Mouse (Mus musculus): ENCODE data around the gene Dalrd3.
A peak's percentile ranks its signal among the peaks of the same experiment; 100 is the strongest.
"Not testable (repeated sequence)": the region's sequence is repeated elsewhere in the genome, so short reads cannot be mapped to it uniquely, and the experiment has no call there.

Dalrd3 gene

DNA sequence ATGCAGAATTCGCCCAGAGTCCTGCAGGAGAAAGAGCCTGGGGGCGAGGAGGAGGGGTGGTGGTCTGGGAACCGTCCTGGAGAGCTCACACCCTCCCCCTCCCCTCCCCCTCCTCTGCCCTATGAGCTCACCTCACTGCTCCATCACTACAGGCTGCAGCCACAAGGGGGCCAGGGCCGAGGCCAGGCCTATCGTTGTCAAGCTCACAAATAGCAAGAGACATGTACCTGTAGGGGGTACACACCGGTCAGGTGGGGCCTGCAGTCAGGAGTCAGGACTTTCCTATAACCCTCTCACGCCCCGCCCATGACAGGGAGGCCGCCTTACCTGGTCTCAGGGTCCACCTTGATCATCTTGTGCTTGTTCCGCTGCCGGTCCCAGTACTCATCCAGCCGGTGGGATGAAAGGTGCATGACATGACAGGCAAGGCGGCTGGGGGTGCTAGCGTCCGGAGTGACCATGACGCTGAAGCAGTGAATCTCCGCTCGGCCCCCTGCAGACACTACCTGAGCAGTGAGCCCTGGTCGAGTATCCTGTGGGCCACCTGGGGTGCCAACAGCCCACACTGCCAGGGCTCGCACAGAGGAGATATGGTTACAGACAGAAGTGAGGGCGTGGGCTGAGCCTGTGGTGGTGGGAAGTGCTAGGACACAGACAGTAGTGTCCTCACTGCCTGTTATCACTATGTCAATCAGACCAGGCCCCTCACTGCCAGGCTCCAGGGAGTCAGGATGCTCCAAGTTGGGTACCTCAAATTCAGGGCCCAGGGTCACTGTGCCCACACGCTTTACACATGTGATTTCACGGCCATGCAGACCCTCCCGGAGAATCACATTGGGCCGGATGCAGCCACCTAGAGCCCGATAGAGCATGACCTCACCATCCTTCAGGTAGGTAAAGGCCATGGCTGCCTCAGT lies 4.3 kb downstream of the Dalrd3 start:
- DNase-seq, result peak; percentile 89

DNA sequence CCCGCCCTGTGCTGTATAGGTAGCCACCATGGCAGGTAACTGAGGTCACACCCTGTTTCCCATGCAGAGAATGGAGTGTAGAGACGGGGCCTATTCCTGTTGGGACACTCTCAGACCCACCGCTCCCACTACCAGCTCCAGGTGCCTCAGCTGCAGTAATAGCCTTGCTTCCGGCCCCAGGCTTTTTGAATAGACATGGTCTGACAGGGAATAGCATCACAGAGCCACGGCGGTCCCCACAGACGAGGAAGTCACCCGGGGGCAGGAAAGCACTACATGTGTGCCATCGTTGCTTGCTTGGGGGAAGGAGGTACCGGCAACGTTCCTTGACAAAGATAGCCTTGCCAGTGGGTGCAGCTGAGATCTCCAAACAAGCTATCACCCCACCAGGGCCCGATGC lies 5.2 kb downstream of the Dalrd3 start:
- no peak for DNase-seq

DNA sequence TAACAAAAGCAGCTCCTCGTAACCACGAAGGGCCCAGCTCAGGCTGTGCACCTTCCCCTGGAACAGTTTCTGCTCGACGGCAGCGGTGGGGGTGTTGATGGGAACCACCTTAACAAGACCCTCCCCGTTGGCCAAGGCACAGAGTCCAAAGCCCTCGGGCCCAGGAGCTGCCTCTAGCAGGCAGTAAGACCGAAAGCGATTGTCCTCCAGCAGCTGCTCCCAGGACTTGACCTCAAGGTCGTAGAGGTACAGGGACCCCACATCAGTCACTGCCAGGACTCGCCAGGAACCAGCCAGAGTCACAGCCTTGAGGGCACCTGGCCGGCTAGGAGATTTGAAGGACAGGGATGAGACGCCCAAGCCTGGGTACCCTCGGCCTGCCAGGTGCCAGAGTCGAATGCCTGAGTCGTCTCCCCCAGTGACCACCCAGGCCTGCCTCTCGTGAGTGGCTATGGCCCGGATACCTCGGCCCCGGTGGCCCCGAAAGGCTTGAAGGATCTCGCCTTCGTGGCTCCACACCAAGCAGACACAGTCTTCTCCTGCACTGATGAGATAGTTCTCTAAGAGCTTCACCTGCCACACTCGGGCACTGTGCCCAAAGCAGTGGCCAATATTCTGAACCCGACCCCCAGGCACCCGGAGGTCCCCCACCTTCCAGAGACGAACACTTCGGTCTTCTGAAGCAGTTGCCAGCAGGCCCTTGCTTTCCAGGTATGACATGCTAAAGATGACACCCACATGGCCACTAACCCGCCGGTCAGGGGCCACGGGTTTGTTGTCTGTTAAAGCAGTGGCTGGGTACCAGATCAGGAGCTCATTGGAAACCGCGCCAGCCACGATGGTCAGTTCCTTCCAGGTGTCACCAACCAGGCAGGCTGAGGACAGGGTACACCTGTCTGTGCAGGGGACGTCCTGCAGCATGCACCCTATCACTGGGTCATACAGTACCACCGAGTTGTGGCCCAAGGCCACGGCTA lies 5.9 kb downstream of the Dalrd3 start:
- no peak for DNase-seq

DNA sequence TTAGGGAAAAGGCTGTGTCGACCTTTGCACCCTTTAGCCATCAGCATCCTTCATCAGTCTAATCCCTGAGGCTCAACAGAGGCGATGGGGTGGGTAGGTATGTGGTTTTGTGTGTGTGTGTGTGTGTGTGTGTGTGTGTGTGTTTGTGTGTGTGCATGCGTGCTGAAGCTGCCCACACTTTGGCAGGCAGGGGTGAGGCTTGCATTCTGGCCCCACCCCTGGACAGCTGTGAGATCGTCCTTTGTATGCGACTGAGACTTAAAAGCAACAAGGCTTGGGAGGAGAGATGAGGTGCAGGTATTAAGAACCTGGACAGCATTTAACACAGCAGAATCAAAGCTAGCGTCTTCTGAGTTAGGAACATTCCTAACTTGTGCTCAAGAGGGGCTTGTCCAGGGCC lies 7.3 kb downstream of the Dalrd3 start:
- no peak for DNase-seq

DNA sequence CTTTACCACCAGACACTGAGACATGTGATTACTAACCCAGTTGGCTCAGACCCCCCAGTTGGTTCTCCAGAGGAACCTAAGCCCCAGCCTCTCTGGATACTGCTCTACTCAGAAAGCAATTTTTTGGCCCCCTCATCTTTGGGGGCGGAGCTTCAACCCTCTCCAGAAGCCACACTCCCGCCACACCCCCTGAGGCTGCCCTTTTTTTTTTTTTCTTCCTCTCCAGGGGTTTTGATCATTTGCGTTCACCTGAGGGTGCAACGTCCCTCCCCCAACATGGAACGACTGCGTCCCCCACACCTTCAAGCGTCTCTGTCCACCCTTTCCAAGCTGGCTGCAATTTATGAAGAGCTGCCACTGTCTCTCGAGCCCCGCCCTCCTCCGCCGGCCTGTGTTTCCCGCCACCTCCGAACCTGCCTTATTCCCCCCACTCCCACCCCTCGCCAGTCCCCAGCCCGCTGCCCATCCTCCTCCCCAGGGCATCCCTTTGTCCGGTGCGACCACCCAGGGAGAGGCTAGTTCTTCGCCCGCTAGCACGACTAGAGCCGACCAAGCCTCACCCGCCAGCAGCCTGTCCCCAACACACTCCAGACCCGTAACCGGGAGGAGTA lies 8.4 kb downstream of the Dalrd3 start:
- DNase-seq, result peak; percentile 70

DNA sequence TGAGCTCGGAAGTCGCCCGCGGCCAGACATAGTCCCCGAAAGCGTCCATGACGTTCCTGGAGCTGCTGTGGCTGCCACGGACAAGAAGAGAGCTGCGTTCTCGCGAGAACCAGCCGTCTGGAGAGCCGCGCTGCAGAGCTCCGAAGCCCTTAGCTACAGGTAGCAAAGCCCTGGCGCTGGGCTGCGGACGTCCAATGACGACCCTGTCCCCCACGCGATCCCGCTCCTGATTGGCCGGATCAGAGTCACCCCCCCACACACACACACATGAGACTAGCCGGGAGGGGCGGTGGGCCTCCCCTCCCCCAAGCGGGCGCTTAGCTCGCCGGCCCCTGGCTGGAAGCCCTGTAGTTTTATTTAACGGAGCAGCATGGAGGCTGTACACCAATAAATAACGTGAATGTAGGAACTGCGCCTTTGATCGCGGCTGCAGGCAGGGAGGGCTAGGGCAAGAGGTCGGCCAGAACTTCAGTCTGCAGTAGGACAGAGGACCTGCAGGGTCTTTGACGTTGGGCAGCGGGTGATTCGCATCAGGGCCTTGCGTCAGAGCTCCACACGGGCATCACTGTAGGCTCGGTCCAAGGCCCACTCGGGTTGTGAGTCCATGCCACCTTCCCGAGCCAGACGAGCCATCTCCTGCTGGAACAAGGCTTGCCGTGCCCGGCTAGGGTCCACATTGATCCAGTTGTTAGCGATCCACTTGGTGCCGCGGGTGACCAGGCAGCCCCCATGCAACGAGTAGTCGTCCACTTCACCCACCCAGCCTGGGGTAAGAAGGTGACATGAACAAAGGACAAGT lies 9.1 kb downstream of the Dalrd3 start, which contains the start of gene Wdr6:
TSS of gene Wdr6 (minus strand) at position 195 of the 799 bp plus-strand sequence.
- peak; percentile 89 for DNase-seq

DNA sequence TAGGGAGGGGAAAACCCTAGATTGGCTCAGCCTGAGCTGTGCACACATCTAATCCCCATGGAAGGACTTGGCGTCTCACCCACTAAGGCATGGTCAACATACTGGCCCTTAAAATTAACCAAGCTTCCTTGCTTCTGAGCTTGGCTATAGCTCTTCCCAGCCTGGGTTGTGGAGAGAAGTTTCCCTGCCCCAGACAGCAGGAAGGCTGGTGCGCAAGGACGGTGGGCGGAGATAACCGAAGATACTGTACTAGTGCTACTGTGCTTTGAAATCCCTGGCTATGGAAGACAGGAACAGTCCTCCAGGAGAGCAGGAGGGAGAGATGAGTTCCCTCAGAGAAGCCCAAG lies 9.6 kb downstream of the Dalrd3 start:
- no peak for DNase-seq

DNA sequence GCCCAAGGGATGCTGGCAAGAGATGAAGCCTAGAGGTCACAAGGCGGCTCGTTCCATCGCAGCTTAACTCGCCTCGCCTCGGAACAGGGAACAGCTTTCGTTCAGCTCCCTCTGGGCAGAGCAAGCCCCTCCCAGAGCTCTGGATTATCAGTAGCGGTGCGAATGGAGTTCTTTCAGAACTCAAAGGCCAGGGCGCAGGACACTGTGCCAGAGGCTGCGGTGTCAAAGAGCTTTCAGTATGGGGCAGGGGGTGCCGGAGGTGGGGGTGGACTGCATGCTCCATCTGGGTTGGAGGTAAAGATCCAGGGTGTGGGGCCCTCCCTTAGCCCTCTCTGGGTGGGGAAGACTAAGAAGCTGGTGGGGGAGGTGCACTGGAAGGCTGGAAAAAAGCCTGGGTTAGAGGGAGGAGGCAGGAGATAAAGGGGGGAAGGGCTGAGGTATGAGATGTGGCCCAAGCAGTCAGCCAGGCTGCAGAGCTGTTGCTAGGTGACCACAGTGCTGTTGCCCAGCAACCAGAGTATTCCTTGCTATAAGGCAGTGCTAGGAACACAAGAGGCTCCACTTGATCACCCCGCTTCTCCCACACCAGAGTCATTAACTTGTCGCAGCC lies 18.0 kb downstream of the Dalrd3 start:
- no peak for DNase-seq

DNA sequence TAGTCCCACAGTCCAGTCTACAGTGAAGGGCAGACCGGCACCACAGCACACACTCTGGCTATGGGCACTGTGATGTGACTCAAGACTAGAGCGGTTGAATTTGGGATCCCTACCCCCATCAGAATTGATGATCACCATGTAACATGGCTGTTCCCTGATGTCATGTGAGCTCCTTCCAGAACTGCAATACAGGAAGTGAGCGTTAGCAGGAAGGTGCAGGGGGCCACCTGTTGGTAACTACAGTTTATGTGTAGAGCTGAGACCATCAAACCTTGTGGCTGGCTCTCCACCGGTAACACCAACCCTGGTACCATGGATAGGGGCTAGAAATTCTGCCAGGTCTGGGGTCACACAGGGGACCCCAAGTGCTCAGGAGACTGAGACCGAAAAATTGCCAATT lies 19.5 kb downstream of the Dalrd3 start:
- peak; percentile 52 for DNase-seq

DNA sequence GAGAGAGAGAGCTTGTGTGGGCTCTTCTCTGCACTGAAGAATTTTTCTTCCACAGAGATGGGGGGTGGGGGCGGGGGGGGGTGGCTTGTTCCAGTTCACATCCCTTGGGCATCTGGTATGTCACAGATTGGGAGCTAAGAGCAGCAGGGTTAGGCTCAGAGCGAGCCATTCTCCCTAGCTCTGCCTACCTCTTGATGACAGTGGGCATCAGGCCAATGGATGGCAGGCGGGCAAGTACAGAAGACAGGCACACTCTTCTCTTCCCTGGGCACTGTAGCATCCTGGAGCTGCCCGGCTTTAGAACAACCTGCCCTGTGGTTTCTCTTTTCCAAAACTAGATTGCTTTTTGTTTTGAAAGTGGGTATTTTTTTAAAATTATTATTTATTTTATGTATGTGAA lies 21.8 kb downstream of the Dalrd3 start:
- DNase-seq, result no peak

DNA sequence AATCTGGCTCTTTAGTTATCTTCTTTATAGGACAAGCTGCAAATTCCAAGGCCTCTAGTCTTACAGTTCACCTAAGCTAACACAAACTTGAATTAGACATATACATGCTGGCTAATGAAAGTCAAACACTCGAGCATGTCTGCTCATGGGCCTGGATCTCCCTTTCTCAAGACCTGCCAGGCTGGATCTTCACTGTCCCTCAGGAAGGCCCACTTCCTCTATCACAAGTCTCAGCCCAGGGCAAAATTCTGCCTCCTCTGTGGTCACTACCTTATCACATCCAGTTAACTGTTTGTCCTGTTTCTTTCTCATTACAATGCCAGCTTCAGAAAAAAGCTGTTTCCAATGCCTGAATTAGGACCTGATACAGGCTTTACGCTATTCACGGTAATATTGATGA lies 24.7 kb downstream of the Dalrd3 start:
- no peak for DNase-seq

DNA sequence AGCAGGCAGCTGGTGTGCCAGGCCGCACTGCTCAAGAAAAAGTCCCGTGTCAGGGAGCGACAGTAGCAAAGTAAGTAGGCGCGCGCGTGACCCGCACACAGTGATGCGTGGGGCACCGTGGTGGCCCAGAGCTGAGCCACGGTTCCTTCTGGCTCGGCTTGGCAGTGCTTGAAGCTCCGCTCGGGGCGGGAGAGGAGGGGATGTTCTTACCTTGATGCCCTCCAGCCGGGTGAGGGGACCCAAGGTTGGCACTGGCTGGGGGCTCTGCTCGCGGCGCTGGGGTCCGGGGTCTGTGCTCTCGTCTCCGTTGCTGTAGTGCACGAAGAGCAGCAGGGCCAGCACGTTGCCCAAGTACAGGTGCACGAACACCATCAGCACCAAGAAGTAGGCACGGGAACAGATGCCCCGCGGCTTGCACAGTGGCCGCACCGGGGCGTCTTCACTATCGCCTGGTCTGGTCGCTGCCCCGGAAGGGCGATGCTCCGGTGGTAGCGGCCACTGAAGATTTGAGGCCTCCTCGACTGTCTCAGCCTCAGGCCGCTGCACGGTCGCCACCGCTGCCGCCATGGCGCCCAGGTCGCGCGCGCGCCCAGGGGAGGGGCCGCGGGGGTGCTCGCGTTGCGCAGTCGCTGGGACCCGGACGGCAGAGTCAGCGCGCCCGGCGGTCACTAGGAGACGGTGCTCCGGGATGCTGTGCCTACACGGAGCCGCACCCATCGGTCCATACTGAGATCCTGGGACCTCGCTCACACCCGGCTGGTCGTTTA lies 27.5 kb downstream of the Dalrd3 start, which contains the start of gene P4htm:
TSS of gene P4htm (minus strand) at position 670 of the 767 bp plus-strand sequence.
- DNase-seq, result peak; percentile 78

DNA sequence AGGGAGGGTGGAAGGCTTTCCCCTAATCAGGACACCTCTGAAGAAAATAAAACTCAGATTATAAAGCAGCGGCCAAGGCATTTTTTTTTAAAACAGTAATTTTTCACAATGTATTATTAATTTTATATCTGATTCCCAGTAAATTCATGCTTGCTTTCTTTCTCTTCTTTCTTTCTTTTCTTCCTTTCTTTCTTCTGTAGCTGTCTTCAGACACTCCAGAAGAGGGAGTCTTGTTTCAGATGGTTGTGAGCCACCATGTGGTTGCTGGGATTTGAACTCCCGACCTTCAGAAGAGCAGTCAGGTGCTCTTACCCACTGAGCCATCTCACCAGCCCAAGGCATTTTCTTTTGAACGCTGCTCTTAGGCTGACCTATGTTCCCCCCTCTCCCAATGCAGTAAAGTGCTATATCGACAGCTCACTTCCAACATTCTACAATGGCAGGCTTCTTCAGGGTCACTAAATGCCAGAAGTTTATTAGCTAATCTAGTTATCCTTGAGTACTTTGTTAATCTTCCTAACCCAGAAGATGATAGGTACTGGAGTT lies 29.4 kb downstream of the Dalrd3 start:
- no peak for DNase-seq

DNA sequence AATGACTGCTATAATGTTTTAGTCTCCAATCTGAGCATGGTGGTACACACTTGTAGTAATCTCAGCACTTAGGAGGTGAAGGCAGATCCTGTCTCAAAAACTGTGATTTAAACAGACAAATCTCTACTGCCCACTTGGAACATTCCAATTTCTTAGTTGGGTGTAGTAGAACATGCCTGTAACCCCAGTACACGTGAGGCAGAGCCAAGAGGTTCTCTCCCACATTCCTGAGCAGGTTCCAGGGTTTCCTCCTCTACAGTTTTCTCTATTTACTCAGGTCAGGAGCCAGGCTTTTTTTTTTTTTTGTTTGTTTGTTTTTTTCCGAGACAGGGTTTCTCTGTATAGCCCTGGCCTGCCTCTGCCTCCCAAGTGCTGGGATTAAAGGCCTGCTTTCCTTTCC lies 30.3 kb downstream of the Dalrd3 start:
- no peak for DNase-seq

DNA sequence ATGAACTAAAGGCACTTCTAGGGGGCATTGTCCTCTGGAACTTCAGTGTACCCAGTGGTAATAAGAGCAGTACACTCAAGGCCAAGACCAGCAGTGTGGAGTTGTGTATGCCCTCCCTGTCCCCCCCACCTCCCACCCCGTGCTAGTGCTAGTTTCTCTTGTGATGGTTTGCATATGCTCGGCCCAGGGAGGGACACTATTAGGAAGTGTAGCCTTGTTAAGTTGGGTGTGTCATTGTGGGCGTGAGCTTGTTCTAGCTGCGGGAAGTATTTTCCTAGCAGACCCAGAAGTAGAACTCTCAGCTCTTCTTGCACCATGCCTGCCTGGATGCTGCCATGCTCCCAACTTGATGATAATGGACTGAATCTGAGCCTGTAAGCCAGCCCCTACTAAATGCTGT lies 32.3 kb downstream of the Dalrd3 start:
- DNase-seq, result no peak

DNA sequence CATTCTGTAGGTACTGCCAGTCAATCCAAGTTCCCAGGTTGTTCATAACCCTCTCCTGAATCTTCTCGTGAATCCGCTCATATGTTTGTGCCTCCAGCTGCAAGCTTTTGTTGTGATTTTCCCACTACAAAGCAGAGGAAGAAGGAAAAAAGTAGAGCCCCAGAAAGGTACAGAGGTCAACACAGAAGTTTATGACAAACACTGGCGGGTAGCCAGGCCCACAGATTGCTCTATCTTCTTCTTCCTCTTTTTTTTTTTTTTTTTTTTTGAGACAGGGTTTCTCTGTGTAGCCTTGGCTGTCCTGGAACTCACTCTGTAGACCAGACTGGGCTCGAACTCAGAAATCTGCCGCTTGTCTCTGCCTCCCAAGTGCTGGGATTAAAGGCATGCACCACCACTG lies 38.2 kb downstream of the Dalrd3 start:
- not testable (repeated sequence) for DNase-seq

DNA sequence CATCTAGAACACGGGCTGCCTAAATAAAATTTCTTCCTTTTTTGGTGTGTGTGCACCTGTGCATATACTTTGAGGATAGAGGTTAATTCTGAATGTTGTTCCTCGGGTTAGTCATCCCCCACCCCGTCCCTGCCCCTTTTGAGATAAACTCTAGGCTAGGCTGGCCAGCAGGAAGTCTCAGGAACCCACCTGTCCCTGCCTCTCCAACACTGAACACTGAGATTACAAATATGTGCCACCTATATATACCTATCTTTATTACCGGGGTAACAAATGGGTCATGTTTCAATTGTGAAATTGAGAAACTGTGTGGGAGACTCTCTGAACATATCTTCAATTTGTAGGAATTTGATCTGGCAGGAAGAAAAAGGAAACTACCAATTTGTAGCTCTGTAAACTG lies 39.2 kb downstream of the Dalrd3 start:
- no peak for DNase-seq

DNA sequence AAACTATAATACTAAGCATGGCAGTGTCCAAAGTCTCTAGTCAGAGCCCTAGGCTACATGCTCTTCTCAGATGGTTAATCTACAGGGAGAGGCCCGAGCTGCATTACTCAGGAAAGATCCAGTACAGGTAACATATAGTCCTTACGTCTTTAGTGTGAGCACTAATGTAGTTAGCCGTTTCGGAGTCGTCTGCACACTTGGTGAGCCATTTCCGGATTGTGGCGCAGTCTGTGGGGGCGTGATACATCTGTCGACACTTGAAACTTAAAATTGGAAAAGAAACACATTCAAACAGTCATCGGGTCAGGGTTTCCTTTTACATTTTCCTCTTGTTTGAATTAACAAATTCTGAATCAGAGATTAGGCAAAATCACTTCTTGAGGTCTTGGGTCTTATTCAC lies 41.8 kb downstream of the Dalrd3 start:
- no peak for DNase-seq

DNA sequence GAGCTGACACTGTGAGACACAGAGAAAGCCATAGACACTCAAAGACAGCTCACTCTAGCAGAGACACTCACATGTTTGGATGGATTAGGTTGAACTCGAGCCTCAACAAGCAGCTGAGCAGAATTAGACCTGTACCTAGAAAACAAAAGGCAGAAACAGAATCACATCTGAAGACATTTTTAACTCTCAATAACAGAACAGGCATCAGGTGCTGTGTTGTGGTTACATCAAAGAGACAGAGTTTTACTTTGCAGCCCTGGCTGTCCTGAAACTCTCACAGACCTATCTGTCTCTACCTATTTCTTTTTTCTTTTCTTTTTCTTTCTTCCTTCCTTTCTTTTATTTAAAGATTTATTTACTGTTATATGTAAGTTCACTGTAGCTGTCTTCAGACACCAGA lies 47.6 kb downstream of the Dalrd3 start:
- DNase-seq, result no peak

Measured in thymus, postnatal 4 days (tissue).